Mouse (Mus musculus) induced T-regulatory cell, adult 2 months (primary cell): ENCODE results near the gene Gm20388.

Experiments used
- DNase-seq: peaks from one replicate; pipeline ENCODE4 v3.0.0-alpha.2; 2012; ENCODE audit warnings: low read depth

Gene Gm20388

DNA sequence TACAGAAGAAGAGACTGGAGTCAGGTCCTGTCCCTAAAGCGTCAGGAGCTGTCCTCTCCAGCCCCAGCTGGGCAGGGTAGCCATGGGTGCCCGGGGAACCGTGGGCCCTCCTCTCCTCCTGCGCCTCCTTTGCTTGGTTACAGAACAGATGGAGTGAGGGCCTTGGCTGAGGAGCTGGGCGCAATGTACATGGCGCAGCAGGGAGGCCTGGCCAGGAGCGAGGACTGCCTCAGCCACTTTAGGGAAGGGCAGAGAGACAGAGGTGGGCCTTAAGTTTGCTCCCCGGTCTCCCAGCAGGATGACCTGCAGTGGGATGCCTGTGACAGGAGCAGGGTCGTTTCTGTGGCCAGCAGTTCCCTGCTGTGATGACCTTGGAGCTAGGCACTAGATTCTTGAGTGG is 381.0 kb downstream of the Gm20388 start:
- no peak for DNase-seq

DNA sequence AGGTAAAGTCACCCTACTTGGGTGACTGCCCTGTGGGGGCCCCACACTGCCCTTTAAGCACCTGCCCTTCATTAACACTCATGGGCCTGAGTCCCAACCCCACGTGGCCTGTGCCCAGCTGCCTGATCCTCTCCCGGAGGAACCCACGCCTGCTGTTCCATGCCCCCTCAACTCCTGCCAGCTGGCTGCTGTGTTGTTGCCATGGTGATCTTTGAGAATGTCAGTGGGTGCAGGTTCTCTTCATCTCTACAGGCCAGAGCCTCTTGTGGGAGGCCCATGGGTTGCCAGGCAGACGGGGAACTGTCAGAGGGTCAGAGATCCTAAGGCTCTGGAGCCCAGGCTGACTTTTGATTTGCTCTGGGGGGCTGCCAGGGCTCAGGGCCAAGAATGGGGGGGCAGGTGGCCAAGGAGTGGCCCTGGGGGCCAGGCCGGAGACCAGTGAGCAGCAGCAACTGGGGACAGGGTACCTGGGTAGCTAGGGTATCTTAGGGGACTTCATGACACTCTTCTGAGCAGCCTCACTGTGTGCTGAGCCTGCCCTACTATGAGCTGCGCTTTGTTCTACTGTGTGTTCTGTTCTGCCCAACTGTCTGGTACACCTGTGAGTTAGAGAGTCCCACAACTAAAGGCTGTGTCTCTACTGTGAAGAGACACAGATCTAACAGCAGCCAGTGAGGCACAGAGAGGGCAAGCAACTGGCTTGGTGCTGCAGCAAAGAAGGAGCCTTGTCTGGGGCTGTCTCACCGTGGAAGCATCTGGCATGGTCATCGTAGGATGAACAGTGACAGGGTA is 381.9 kb downstream of the Gm20388 start:
- no peak for DNase-seq

DNA sequence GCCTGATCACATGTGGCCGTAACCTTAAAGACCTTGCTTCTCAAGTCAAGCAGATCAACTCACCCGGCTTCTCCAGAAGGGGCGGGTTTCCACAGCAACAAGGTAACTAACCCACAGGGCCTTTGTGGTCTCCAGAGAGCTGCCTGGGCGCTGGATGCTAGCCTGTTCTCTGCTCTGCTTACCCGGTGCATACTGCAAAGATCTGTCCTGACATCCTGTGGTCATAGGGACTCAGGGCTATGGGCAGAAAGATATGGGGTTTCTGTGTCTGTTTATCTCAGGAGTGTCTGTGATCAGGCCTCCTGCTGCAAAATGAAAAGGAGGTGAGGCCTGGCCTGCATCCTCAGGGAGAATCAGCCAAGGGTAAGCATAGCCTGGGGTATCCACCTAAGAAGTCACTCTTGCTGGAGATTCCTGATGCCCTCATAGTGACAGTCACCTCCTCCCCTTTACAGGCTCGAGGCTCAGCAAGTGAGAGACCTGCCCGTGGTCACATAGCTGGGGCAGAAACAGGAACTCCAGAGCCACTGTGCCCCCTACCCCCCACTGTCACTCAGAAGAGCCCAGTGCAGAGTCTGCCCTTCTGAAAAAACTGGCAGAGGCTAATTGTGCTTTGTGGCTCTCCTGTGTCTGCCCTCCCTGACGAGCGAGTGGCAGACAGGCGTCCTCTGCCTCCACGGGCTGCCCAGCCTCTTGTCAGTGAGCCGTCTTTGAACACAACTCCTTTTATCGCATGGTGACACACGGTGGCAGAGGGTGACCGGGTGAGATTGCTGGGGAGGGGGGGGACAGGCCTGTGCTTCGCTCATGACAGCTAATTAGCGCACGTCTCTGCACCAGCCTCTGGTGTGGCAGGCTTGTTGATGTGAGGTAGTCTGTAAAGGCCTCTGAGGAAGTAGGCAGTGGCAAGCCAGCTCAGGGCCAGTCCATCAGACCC is 383.0 kb downstream of the Gm20388 start:
- no peak for DNase-seq

DNA sequence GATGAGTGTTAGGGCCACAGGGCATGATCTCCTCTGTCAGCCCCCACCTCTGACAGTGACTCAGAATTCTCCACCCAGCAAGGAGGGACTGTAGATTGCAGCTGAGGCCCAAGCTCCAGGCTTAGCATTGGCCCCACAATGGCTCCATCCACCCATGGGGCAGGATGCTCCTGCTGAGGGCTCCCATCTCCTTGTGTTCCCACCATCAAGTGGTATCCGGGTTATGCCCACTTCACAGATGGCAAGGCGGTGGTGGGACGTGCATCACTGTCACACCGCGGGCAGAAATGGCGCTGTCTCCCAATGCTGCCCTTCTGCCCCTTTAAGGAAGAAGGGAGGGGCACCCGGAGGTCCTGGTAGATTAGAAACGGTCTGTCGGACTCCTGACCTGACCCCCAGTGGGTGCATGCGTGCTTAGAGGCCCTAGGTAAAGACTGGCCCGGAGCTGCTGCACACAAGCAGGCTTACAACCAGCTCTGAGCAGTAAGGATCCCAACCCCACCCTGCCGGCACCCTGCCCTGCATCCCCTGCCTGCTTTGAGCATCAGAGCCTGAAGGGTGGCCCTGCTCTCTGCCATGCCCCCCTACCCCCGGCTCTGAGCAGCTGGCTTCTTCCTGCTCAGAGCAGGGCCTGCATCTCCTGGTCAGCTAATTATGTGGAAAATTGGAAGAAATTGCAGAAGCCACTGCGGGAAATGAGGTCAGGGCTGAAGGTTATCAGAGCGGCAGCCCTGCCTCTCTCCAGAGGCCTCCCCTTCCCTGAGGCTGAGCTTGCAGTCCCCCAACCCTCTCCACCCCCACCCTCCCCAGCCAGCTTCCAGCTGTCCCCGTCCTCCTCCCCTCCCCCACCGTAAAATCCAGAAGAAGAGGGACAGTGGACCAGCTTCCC is 384.6 kb downstream of the Gm20388 start:
- DNase-seq, result no peak

GRCm38 (mm10) chr8:120297000-120297399 is 386.4 kb downstream of the Gm20388 start:
- DNase-seq, result no peak

DNA sequence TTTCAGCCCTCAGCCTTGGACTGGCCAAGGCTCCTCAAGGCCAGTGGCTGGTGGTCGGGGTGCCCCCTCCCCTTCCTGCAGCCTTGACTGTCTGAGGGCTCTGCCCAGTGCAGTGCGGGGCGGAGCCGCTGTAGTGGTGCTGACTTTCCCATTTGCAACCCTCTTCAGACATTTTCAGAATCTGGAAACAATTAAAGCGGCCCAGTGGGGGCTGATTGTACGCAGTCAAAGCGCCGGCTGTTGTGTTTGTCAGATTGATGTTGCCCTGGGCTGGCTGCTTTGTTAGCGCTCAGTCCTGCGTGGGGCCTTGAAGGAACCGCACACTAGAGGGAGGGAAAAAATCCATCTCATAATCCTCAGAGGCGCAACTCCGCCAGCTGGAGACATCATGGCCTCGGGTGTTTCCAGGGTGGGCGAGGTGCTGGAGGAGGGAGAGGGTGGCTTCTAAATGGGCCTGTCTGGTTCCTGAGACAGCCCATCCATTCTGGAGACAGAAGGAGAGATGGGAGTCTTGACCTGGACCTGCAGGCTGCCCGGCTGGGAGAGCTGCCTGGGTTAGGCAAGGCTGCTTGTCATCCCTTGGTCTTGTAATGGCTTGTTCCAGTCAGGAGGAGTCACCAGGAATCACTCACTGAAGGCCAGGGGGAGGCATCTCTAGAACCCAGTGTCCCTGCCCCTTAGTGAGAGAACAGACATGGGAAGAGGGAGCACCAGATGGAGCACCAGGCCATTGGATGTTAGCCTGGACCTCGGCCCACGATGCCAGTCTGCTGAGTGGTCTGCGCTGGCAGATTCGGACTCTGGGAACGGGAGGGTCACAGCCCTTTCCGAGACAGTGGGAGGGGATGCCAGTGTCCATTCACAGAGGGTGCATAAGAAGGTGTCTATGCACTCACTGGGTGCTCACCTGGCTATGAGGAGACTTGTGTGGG is 388.2 kb downstream of the Gm20388 start:
- no peak for DNase-seq

- peak; percentile 72 for DNase-seq
Observed at GRCm38 (mm10) chr8:120300601-120301141, 390.0 kb downstream of the Gm20388 start.

- no peak for DNase-seq
Observed at GRCm38 (mm10) chr8:120302941-120303675, 392.5 kb downstream of the Gm20388 start.

GRCm38 (mm10) chr8:120304097-120304496 is 393.5 kb downstream of the Gm20388 start:
- DNase-seq, result no peak

DNA sequence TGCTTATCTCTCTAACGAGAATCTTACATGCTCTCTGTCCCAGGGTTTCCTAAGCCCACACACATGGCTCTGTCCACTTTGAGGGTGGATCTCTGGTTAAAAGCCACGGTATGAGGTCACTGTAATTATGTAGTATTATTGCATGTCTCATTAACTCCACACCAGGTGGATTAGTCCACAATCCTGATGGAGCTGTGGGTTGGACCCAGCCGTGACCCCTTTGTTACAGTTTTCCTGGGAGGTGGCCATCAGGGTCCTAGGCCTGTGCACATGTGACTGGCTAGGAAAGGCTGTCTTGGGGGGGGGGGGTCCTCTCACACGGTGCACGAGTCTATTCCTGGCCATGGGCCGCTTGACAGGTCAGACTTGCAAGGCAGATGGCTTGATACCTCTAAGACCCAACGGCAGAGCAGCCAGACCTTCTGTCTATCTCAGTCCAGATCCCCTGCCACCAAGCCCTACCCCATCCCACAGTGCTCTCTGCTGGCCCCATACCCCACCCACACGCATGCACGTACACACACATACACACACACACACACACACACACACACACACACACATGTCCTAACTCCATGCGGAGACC is 395.3 kb downstream of the Gm20388 start:
- DNase-seq, result no peak

- no peak for DNase-seq
Observed at GRCm38 (mm10) chr8:120307103-120307502, 396.5 kb downstream of the Gm20388 start.

DNA sequence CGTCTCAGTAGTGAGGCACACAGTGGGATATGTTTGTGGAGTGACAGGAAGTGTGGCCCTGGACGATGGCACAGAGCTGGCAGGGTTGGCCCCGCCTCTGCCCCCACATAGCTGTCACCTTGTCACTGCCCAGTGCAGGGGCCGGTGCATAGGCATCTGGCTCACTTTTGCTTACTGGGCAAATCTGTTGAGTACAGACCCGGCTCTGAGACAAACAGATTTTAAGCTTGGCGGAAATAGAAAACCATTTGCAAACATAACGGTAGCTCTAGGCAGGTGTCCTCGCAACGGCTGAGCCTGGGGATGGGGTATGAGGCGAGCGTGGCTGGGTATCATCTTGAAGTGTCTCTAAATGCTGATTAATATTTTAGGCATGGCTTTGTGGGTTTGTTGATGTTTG is 396.9 kb downstream of the Gm20388 start:
- DNase-seq, result no peak

DNA sequence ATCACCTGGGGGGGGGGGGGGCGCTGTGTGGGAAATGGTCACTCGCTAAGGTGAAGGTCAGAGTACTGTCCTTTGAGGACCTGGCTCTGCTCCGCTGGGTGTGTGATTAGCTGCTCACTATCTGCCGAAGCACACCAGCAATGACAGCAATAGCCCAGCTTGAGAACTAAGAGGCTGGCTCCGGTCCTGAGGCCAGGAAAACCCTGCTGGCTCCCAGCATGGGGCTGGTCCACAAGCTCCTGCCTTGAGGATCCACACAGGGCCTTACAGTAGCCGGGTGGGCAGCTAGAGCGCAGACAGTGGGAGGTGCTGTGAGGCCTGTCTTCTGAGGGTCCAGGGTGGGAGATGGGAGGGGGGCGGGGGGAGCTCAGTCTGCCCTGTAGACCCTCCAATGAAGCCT is 397.5 kb downstream of the Gm20388 start:
- no peak for DNase-seq

GRCm38 (mm10) chr8:120308553-120308952 is 397.9 kb downstream of the Gm20388 start:
- DNase-seq, result no peak

- DNase-seq, result no peak
Observed at GRCm38 (mm10) chr8:120309326-120309725, 398.7 kb downstream of the Gm20388 start.

DNA sequence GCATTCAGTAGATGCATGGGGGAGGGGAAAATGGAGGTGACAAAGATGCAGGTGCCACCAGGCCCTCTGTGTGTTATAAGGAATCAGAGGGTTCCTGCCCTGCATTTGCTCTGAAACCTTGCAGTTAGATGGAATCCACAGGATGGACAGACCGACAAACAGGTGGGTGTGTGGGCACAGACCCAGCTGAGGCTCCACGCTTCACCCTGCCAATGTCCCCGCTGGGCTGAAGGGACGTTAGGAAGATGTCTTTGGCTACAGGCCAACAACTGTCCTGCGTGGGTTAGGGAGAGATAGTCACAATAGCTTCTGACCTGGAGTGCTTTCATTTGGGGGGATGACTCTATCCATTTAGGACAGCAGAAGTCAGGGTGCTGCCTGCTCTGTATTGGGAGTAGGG is 399.4 kb downstream of the Gm20388 start:
- no peak for DNase-seq

DNA sequence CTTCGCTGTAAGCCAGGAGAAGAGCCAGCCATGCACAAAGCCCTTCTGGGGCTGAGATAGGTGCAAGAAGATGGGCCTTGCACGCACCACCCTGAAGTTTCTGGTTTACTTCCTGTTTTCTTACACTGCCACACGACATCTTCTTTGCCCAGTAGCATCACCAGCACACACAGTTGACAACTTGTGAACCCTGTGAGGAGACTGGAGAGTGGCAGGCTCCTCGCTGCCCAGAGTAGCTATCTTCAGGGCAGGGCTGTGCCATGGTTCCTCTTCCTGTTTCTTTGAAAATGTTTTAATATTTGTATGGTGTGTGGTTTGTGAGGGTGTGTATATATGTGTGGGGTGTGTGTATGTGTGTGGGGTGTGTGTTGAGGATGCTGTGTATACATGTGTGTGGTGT is 401.8 kb downstream of the Gm20388 start:
- DNase-seq, result no peak

DNA sequence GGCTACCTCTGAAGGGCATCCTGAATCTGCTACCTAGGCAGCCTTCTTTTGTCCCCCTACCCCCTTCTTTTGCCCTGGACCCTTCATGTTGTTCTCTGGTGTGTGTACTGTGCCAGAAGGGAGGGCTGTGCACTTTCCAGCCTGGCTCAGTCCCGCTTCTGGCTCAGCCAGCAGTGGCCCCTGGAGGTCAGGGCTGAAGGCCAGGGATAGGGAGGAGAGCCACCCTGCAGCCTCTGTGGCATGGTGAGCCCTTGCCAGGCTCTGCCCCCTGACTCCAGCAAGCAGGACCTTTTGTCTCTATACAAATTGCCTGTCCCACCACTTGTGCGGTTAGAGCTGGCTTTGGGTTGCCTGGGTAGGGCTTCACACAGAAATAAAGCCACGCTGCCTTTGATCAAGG is 403.0 kb downstream of the Gm20388 start:
- no peak for DNase-seq

DNA sequence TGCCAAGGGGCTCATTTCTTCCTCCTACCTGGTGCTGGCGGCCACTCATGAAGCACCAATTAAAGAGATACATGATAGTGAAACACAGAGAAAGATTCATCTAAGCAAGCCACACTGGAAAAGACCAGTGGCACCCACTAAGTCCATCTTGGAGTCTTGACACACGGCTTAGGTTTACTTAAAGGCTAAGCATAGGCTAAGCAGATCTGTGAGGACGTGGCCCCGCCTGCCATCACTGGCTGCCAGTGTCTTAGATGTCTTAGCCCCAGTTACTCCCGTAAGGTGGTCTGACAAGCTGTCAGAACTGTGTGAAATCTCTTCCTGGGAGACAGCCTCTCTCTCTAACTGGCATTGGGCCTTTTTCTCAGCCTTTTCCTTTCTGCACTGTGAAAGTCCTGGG is 404.3 kb downstream of the Gm20388 start:
- DNase-seq, result no peak

DNA sequence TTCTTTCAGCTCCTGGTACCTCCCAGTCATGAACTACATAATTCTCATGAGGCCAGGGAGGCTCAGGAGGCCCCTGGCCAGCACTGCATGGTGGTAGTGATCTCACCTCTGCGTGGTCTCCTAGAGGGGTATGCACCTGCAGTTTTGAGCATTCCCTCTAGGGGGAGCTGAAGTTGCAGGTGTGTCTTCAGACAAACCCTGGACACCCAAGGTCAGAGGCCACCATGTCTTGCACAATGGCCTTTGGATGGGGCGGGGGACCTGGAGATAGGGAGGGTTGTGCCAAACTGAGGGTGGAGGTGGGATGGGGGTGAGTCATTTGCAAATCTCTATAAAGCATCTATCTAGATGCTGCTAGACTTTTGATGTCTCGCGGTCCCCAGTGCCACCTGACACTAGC is 405.0 kb downstream of the Gm20388 start:
- DNase-seq, result peak; percentile 61
